Mouse (Mus musculus) G1E (cell line): Measurements from ENCODE around the gene Olfr394. TPM values are rescaled to one million over a fixed set of nuclear protein-coding genes. Genes with fewer than 3 reads are reported as not detected.
"Not testable (repeated sequence)": the region's sequence is repeated elsewhere in the genome, so short reads cannot be mapped to it uniquely, and the experiment has no call there.

Experiments
- ATAC-seq: 2 replicates; pipeline ENCODE4 v1.8.0; 2016; ENCODE audit warnings: mild to moderate bottlenecking; ENCODE audit not compliant: insufficient number of reproducible peaks, poor library complexity, low FRiP score, severe bottlenecking; ENCODE audit errors: extremely low read depth
- DNase-seq: peaks from one replicate; pipeline ENCODE4 v3.0.0; 2012; ENCODE audit warnings: low spot score
- H3K27me3 ChIP-seq: 2 replicates; pipeline ENCODE4 v1.6.1; 2012; ENCODE audit warnings: mild to moderate bottlenecking, low read length, inconsistent platforms; ENCODE audit not compliant: insufficient read depth
- H3K36me3 ChIP-seq: replicated peaks from 2 replicates; pipeline ENCODE3; 2012; ENCODE audit warnings: mild to moderate bottlenecking, inconsistent platforms
- H3K4me1 ChIP-seq: 2 replicates; pipeline ENCODE4 v1.6.1; 2012; ENCODE audit warnings: low read depth, low read length, inconsistent platforms, mixed read lengths; ENCODE audit not compliant: insufficient read depth
- H3K4me3 ChIP-seq: 2 replicates; pipeline ENCODE4 v1.5.1; 2012; ENCODE audit warnings: low read depth, mild to moderate bottlenecking, inconsistent platforms, low read length, moderate library complexity, mixed read lengths
- H3K9me3 ChIP-seq: replicated peaks from 2 replicates; pipeline ENCODE4 v1.6.1; 2012; ENCODE audit warnings: inconsistent platforms
- CTCF ChIP-seq: IDR thresholded peaks from 2 replicates; pipeline ENCODE4 v1.5.1; 2012; ENCODE audit warnings: low read depth, low read length, inconsistent platforms, mixed read lengths
- GATA1 ChIP-seq: IDR thresholded peaks from 2 replicates; pipeline ENCODE4 v1.6.1; 2012; ENCODE audit warnings: borderline replicate concordance, low read length, inconsistent platforms, mixed read lengths
- GATA2 ChIP-seq: IDR thresholded peaks from 2 replicates; pipeline ENCODE4 v1.6.1; 2012; ENCODE audit warnings: low read depth, low read length, inconsistent platforms, borderline replicate concordance
- POLR2AphosphoS5 ChIP-seq: IDR thresholded peaks from 2 replicates; pipeline ENCODE4 v1.6.1; 2012; ENCODE audit warnings: low read depth, low read length, inconsistent platforms; ENCODE audit not compliant: insufficient replicate concordance
- TAL1 ChIP-seq: conservative IDR thresholded peaks from 2 replicates; pipeline ENCODE4 v1.6.1; 2012; ENCODE audit warnings: low read depth, low read length, inconsistent platforms, mixed read lengths
- polyA plus RNA-seq: library from polyadenylated mRNA; stranded (reverse); fragments of >175 nt; gene quantifications from 2 replicates; pipeline ENCODE4 v1.2.3, GENCODE M21; 2012
- total RNA-seq, 2 experiments: library from RNA; stranded (forward) in 1 of 2; stranded (reverse) in 1 of 2; fragments of 200-1000 nt in 1 of 2; fragments of >200 nt in 1 of 2; fragmentation: Nextera tagmentation in 1 of 2; gene quantifications; 2 replicates each; pipeline ENCODE4 v1.2.3; 2014 to 2017

Olfr394 gene
- total RNA-seq (2014; fragmentation: Nextera tagmentation) (not detected in 2 replicates), total RNA-seq (2017) (under 0.01 and 0.05 TPM in 2 replicates), polyA plus RNA-seq (not detected in 2 replicates)

- no peaks in the 10 kb centered on the region for H3K9me3 ChIP-seq
Observed at GRCm38 (mm10) chr11:73890671-73891070, at the start of gene Olfr394. Gene Olfr394, minus strand, starts transcription at chr11:73890771.

GRCm38 (mm10) chr11:73936377-73936776 lies 45.8 kb upstream of the Olfr394 start, which contains the start of gene Olfr23:
Gene Olfr23, plus strand, starts transcription at chr11:73936677.
- no peak for DNase-seq
- H3K9me3 ChIP-seq, result no peaks in the 10 kb centered on the region
- H3K36me3 ChIP-seq, result no peaks in the 10 kb centered on the region
- no peak for ATAC-seq
- TF ChIP-seq CTCF (no peak), GATA1 (no peak), POLR2AphosphoS5 (no peak), GATA2 (no peak), TAL1 (no peak)
- H3K4me1 ChIP-seq, result no peaks in the 10 kb centered on the region
- no peaks in the 10 kb centered on the region for H3K27me3 ChIP-seq
- H3K4me3 ChIP-seq, result no peak within 1 kb of the TSS

More at GRCm38 (mm10) chr11:73890671-73891070, at the start of gene Olfr394:
- DNase-seq (no peak), ATAC-seq (no peak)
- no peaks in the 10 kb centered on the region for H3K4me1 ChIP-seq
- TF ChIP-seq GATA2, result no peak
- no peak for TF ChIP-seq CTCF
- no peak for TF ChIP-seq POLR2AphosphoS5
- TF ChIP-seq TAL1, result no peak
- no peak for TF ChIP-seq GATA1
- H3K4me3 ChIP-seq, result no peak within 1 kb of the TSS
- no peaks in the 10 kb centered on the region for H3K36me3 ChIP-seq
- H3K27me3 ChIP-seq, result no peaks in the 10 kb centered on the region

- not testable (repeated sequence) for H3K4me3 ChIP-seq, H3K27me3 ChIP-seq, H3K36me3 ChIP-seq, H3K9me3 ChIP-seq, ATAC-seq, H3K4me1 ChIP-seq, DNase-seq
Observed at GRCm38 (mm10) chr11:73909199-73909598, 18.6 kb upstream of the Olfr394 start, which contains the start of gene Olfr395. Gene Olfr395, minus strand, starts transcription at chr11:73909299.

- H3K36me3 ChIP-seq, result no peaks in the 10 kb centered on the region
- H3K4me3 ChIP-seq, result no peak within 1 kb of the TSS
- TF ChIP-seq GATA1 (no peak), TAL1 (no peak), GATA2 (no peak), CTCF (no peak), POLR2AphosphoS5 (no peak)
- no peaks in the 10 kb centered on the region for H3K4me1 ChIP-seq
- no peaks in the 10 kb centered on the region; the same call in 1 of the 2 replicates for H3K27me3 ChIP-seq
- DNase-seq, result no peak
- ATAC-seq, result no peak
- no peaks in the 10 kb centered on the region for H3K9me3 ChIP-seq
Observed at GRCm38 (mm10) chr11:73851354-73851753, 39.2 kb downstream of the Olfr394 start, which contains the start of gene Olfr393. Gene Olfr393, minus strand, starts transcription at chr11:73851454.

Other genes with a start within 250 kb of the Olfr394 start
- not detected in 2 replicates for gene Zfp735, start 202.0 kb downstream of the Olfr394 start, total RNA-seq (2014; fragmentation: Nextera tagmentation)
- gene Zfp735, start 202.0 kb downstream of the Olfr394 start, total RNA-seq (2017), result 0.06 and 0.22 TPM in 2 replicates
- not detected in 2 replicates for gene Zfp735, start 202.0 kb downstream of the Olfr394 start, polyA plus RNA-seq
- not detected in 2 replicates for gene Olfr389, start 110.1 kb downstream of the Olfr394 start, total RNA-seq (2014; fragmentation: Nextera tagmentation)
- 0.05 and 0.12 TPM in 2 replicates for gene Olfr389, start 110.1 kb downstream of the Olfr394 start, total RNA-seq (2017)
- not detected in 2 replicates for gene Olfr389, start 110.1 kb downstream of the Olfr394 start, polyA plus RNA-seq
- not detected in 2 replicates for gene Olfr390, start 107.8 kb downstream of the Olfr394 start, total RNA-seq (2014; fragmentation: Nextera tagmentation)
- gene Olfr390, start 107.8 kb downstream of the Olfr394 start, total RNA-seq (2017), result 0.11 and 0.12 TPM in 2 replicates
- gene Olfr390, start 107.8 kb downstream of the Olfr394 start, polyA plus RNA-seq, result not detected in 2 replicates
- gene Olfr391-ps, start 87.7 kb downstream of the Olfr394 start, total RNA-seq (2014; fragmentation: Nextera tagmentation), result not detected in 2 replicates
- gene Olfr391-ps, start 87.7 kb downstream of the Olfr394 start, total RNA-seq (2017), result 0.11 TPM in 1 of 2 replicates, not detected in the other
- gene Olfr391-ps, start 87.7 kb downstream of the Olfr394 start, polyA plus RNA-seq, result not detected in 2 replicates
- not detected in 2 replicates for gene Olfr392, start 73.7 kb downstream of the Olfr394 start, total RNA-seq (2014; fragmentation: Nextera tagmentation)
- gene Olfr392, start 73.7 kb downstream of the Olfr394 start, total RNA-seq (2017), result 0.06 and 0.11 TPM in 2 replicates
- gene Olfr392, start 73.7 kb downstream of the Olfr394 start, polyA plus RNA-seq, result not detected in 2 replicates
- not detected in 2 replicates for gene Olfr393, start 39.3 kb downstream of the Olfr394 start, total RNA-seq (2014; fragmentation: Nextera tagmentation)
- gene Olfr393, start 39.3 kb downstream of the Olfr394 start, total RNA-seq (2017), result 0.22 TPM in 1 of 2 replicates, not detected in the other
- not detected in 2 replicates for gene Olfr393, start 39.3 kb downstream of the Olfr394 start, polyA plus RNA-seq
- not detected in 2 replicates for gene Olfr395, start 18.5 kb upstream of the Olfr394 start, total RNA-seq (2014; fragmentation: Nextera tagmentation)
- under 0.01 and 0.27 TPM in 2 replicates for gene Olfr395, start 18.5 kb upstream of the Olfr394 start, total RNA-seq (2017)
- gene Olfr395, start 18.5 kb upstream of the Olfr394 start, polyA plus RNA-seq, result not detected in 2 replicates
- not detected in 2 replicates for gene Olfr23, start 45.9 kb upstream of the Olfr394 start, total RNA-seq (2014; fragmentation: Nextera tagmentation)
- 0.35 TPM in 1 of 2 replicates, not detected in the other for gene Olfr23, start 45.9 kb upstream of the Olfr394 start, total RNA-seq (2017)
- not detected in 2 replicates for gene Olfr23, start 45.9 kb upstream of the Olfr394 start, polyA plus RNA-seq
- not detected in 2 replicates for gene Olfr397, start 70.0 kb upstream of the Olfr394 start, total RNA-seq (2014; fragmentation: Nextera tagmentation)
- gene Olfr397, start 70.0 kb upstream of the Olfr394 start, total RNA-seq (2017), result 0.05 and 0.12 TPM in 2 replicates
- not detected in 2 replicates for gene Olfr397, start 70.0 kb upstream of the Olfr394 start, polyA plus RNA-seq
- gene Olfr398, start 99.6 kb upstream of the Olfr394 start, total RNA-seq (2014; fragmentation: Nextera tagmentation), result not detected in 2 replicates
- under 0.01 and 0.22 TPM in 2 replicates for gene Olfr398, start 99.6 kb upstream of the Olfr394 start, total RNA-seq (2017)
- gene Olfr398, start 99.6 kb upstream of the Olfr394 start, polyA plus RNA-seq, result not detected in 2 replicates
- gene Olfr139, start 165.8 kb upstream of the Olfr394 start, total RNA-seq (2014; fragmentation: Nextera tagmentation), result not detected in 2 replicates
- 0.16 and 0.23 TPM in 2 replicates for gene Olfr139, start 165.8 kb upstream of the Olfr394 start, total RNA-seq (2017)
- not detected in 2 replicates for gene Olfr139, start 165.8 kb upstream of the Olfr394 start, polyA plus RNA-seq
- not detected in 2 replicates for gene Olfr399, start 165.8 kb upstream of the Olfr394 start, total RNA-seq (2014; fragmentation: Nextera tagmentation)
- gene Olfr399, start 165.8 kb upstream of the Olfr394 start, total RNA-seq (2017), result 0.05 TPM in 1 of 2 replicates, not detected in the other
- gene Olfr399, start 165.8 kb upstream of the Olfr394 start, polyA plus RNA-seq, result not detected in 2 replicates
- not detected in 2 replicates for gene Zfp616, start 179.2 kb upstream of the Olfr394 start, total RNA-seq (2014; fragmentation: Nextera tagmentation)
- gene Zfp616, start 179.2 kb upstream of the Olfr394 start, total RNA-seq (2017), result 0.05 and 0.12 TPM in 2 replicates
- not detected in 2 replicates for gene Zfp616, start 179.2 kb upstream of the Olfr394 start, polyA plus RNA-seq
- gene Olfr401, start 222.9 kb upstream of the Olfr394 start, total RNA-seq (2014; fragmentation: Nextera tagmentation), result not detected in 2 replicates
- 0.06 TPM in 1 of 2 replicates, not detected in the other for gene Olfr401, start 222.9 kb upstream of the Olfr394 start, total RNA-seq (2017)
- not detected in 2 replicates for gene Olfr401, start 222.9 kb upstream of the Olfr394 start, polyA plus RNA-seq